Mouse (Mus musculus) CH12.LX (cell line): ENCODE results near the gene Cep170. TPM values are rescaled to one million over a fixed set of nuclear protein-coding genes. Genes with fewer than 3 reads are reported as not detected.

Experiments used
- DNase-seq: peaks from one replicate; pipeline ENCODE4 v3.0.0-alpha.2; 2013; ENCODE audit errors: extremely low read depth
- H3K27ac ChIP-seq: 2 replicates; pipeline ENCODE4 v1.5.1; 2012; ENCODE audit warnings: low read depth, mild to moderate bottlenecking, control low read depth, moderate library complexity; ENCODE audit not compliant: insufficient read depth
- H3K27me3 ChIP-seq: replicated peaks from 2 replicates; pipeline ENCODE3; 2012; ENCODE audit warnings: inconsistent platforms
- H3K36me3 ChIP-seq, 2 experiments: replicated peaks in 1 of 2; 2 replicates each; pipeline versions ENCODE3 to v1.6.1; 2012; ENCODE audit warnings: inconsistent platforms in 1 of 2, low read length in 1 of 2, mild to moderate bottlenecking in 1 of 2, mixed read lengths in 1 of 2, moderate library complexity in 1 of 2; ENCODE audit not compliant: control insufficient read depth in 1 of 2, insufficient read depth in 1 of 2
- H3K4me1 ChIP-seq, 2 experiments: 2 replicates each; pipeline ENCODE4 v1.6.1; 2012; ENCODE audit warnings: inconsistent platforms in 1 of 2, moderate library complexity in 1 of 2; ENCODE audit not compliant: insufficient read depth in 2 of 2, control insufficient read depth in 1 of 2
- H3K4me2 ChIP-seq: 2 replicates; pipeline ENCODE4 v1.6.1; 2012; ENCODE audit warnings: low read depth, mild to moderate bottlenecking, control low read depth; ENCODE audit not compliant: poor library complexity, insufficient read depth, severe bottlenecking
- H3K4me3 ChIP-seq, 3 experiments: fragments of 150-350 bp in 1 of 3; sonication (generic) in 1 of 3; replicated peaks in 1 of 3; 2 replicates each; pipeline versions ENCODE3 to v1.5.1; 2011 to 2012; ENCODE audit warnings: low read depth in 2 of 3, low read length in 2 of 3, mild to moderate bottlenecking in 2 of 3, moderate library complexity in 2 of 3, control low read depth in 1 of 3, improper control_type of control experiment in 1 of 3, inconsistent platforms in 1 of 3, mixed read lengths in 1 of 3; ENCODE audit not compliant: poor library complexity in 1 of 3
- H3K79me2 ChIP-seq: replicated peaks from 2 replicates; pipeline ENCODE4 v1.6.1; 2012; ENCODE audit warnings: mild to moderate bottlenecking, moderate library complexity; ENCODE audit not compliant: control insufficient read depth, poor library complexity, insufficient read depth, severe bottlenecking; ENCODE audit errors: extremely low read depth
- H3K9ac ChIP-seq: 2 replicates; pipeline ENCODE4 v1.6.1; 2012; ENCODE audit warnings: low read depth, mild to moderate bottlenecking, control low read depth, moderate library complexity; ENCODE audit not compliant: insufficient read depth
- H3K9me3 ChIP-seq: replicated peaks from 2 replicates; pipeline ENCODE3; 2012; ENCODE audit warnings: low read length, inconsistent platforms, mixed read lengths
- CHD2 ChIP-seq: IDR thresholded peaks from 2 replicates; pipeline ENCODE4 v1.6.1; 2011; ENCODE audit warnings: low read length, improper control_type of control experiment
- ELF1 ChIP-seq: IDR thresholded peaks from 2 replicates; pipeline ENCODE4 v1.6.1; 2014; ENCODE audit warnings: low read depth, mild to moderate bottlenecking, inconsistent platforms, low read length, improper control_type of control experiment
- GABPA ChIP-seq: IDR thresholded peaks from 2 replicates; pipeline ENCODE4 v1.6.1; 2012; ENCODE audit warnings: low read depth, low read length, improper control_type of control experiment, inconsistent platforms; ENCODE audit not compliant: insufficient replicate concordance
- MAFK ChIP-seq: IDR thresholded peaks from 2 replicates; pipeline ENCODE4 v1.6.1; 2011; ENCODE audit warnings: low read length, improper control_type of control experiment; ENCODE audit not compliant: insufficient replicate concordance
- MXI1 ChIP-seq: IDR thresholded peaks from 2 replicates; pipeline ENCODE4 v1.6.1; 2011; ENCODE audit warnings: mild to moderate bottlenecking, low read depth, low read length, improper control_type of control experiment
- MYC ChIP-seq: IDR thresholded peaks from 2 replicates; pipeline ENCODE4 v1.6.1; 2011; ENCODE audit warnings: low read depth, mild to moderate bottlenecking, improper control_type of control experiment, low read length
- POLR2A ChIP-seq: IDR thresholded peaks from 2 replicates; pipeline ENCODE4 v1.6.1; 2011; ENCODE audit warnings: low read depth, mild to moderate bottlenecking, improper control_type of control experiment, low read length
- RCOR1 ChIP-seq: conservative IDR thresholded peaks from 2 replicates; pipeline ENCODE4 v1.6.1; 2012; ENCODE audit warnings: low read depth, mild to moderate bottlenecking, inconsistent platforms, low read length, improper control_type of control experiment
- TCF12 ChIP-seq: IDR thresholded peaks from 2 replicates; pipeline ENCODE4 v1.6.1; 2014; ENCODE audit warnings: low read depth, mild to moderate bottlenecking, inconsistent platforms, low read length, improper control_type of control experiment
- UBTF ChIP-seq: IDR thresholded peaks from 2 replicates; pipeline ENCODE4 v1.6.1; 2012; ENCODE audit warnings: low read depth, mild to moderate bottlenecking, inconsistent platforms, low read length, improper control_type of control experiment, moderate library complexity
- USF1 ChIP-seq: IDR thresholded peaks from 2 replicates; pipeline ENCODE4 v1.6.1; 2014; ENCODE audit warnings: low read depth, mild to moderate bottlenecking, inconsistent platforms, low read length, improper control_type of control experiment
- ZMIZ1 ChIP-seq: IDR thresholded peaks from 2 replicates; pipeline ENCODE4 v1.6.1; 2012; ENCODE audit warnings: low read depth, mild to moderate bottlenecking, inconsistent platforms, low read length, improper control_type of control experiment
- ZNF384 ChIP-seq: IDR thresholded peaks from 2 replicates; pipeline ENCODE4 v1.6.1; 2012; ENCODE audit warnings: low read depth, low read length, improper control_type of control experiment, inconsistent platforms
- dilution Hi-C: fragments of 300-500 bp; cut with MboI; formaldehyde crosslinking; loops from 2 replicates; pipeline ENCODE4 v1.14.3; 2020; ENCODE audit warnings: low sequenced_read_pairs; ENCODE audit not compliant: extremely low pct_unique_long_range_greater_than_20kb, extremely low pct_ligation_motif_present
- in situ Hi-C: fragments of 300-500 bp; cut with MboI; formaldehyde crosslinking; loops from 3 replicates; pipeline ENCODE4 v1.14.3; 2019; ENCODE audit warnings: low sequenced_read_pairs, low pct_ligation_motif_present, low pct_unique_long_range_greater_than_20kb, mixed read lengths
- polyA plus RNA-seq: library from polyadenylated mRNA; unstranded; fragments of >175 nt; gene quantifications from 2 replicates; pipeline ENCODE4 v1.2.1, GENCODE M21; 2012; ENCODE audit warnings: low read depth; ENCODE audit not compliant: insufficient read length
- total RNA-seq, 2 experiments: library from RNA; depleted of rRNA; stranded (reverse); fragments of 300-350 nt in 1 of 2; fragments of >200 nt in 1 of 2; gene quantifications; 2 replicates each; pipeline ENCODE4 v1.2.3; 2012 to 2014

Cep170 gene
- total and polyA plus RNA-seq, 3 experiments: 14.8 to 16.6 (median 16.1) TPM

DNA sequence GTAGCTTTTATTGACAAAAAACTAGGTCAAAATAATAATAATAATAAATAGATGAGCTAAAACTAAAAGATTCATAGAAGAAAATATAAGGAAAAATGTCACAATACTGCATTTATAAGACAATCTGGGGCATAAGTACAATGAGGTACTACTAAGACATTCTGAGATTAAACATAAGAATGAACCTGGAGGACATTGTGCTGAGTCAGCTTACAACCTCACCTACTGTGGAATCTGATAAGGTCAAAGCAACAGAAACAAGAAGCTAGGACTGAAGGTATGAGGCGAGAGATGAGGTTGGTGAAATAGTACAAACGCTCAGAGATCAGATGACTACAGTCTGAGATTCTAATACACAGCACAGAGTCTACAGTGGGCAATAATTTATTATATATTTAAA is 86.5 kb downstream of the Cep170 start:
- TF ChIP-seq ELF1: no peak
- peak; percentile 81 for TF ChIP-seq MAFK
- TF ChIP-seq USF1: no peak
- TF ChIP-seq ZMIZ1: no peak
- no peak for TF ChIP-seq POLR2A
- TF ChIP-seq MXI1: no peak
- no peak overlapping the region for H3K27ac ChIP-seq
- H3K36me3 ChIP-seq: peaks cover 0 to 3% of the 10 kb centered on the region in 2 experiments
- in situ Hi-C loops (no loop called here), dilution Hi-C loops (no loop called here)
- no peaks in the 10 kb centered on the region for H3K27me3 ChIP-seq
- no peak overlapping the region for H3K4me2 ChIP-seq
- no peaks in the 10 kb centered on the region for H3K9me3 ChIP-seq
- no peaks in the 10 kb centered on the region for H3K79me2 ChIP-seq
- H3K9ac ChIP-seq: no peak overlapping the region
- no peak for DNase-seq
- H3K4me3 ChIP-seq: no peak overlapping the region
- H3K4me1 ChIP-seq: peaks cover 8 to 22% of the 10 kb centered on the region in 2 experiments

GRCm38 (mm10) chr1:176724771-176725170 is 89.1 kb downstream of the Cep170 start:
- Histone ChIP-seq H3K4me1 (no peaks in the 10 kb centered on the region), H3K9ac (no peak overlapping the region), H3K4me2 (no peak overlapping the region), H3K36me3 (no peaks in the 10 kb centered on the region), H3K27me3 (no peaks in the 10 kb centered on the region), H3K4me3 (no peak overlapping the region), H3K9me3 (no peaks in the 10 kb centered on the region), H3K27ac (no peak overlapping the region), H3K79me2 (no peaks in the 10 kb centered on the region)
- in situ Hi-C loops (loop anchor here (25.0 kb wide), 2 partner anchors 288 to 387 kb away; no protein-coding TSS in a partner anchor), dilution Hi-C loops (no loop called here)
- DNase-seq: no peak
- TF ChIP-seq POLR2A (no peak), CHD2 (no peak), RCOR1 (no peak), TCF12 (no peak), GABPA (no peak), ZNF384 (no peak), MYC (no peak), MAFK (no peak)

- Histone ChIP-seq H3K9ac (no peak overlapping the region), H3K4me1 (no peaks in the 10 kb centered on the region)
- no peak for DNase-seq
- no peak for TF ChIP-seq UBTF
- TF ChIP-seq, all 38 proteins: peak for 0
- no peak overlapping the region for H3K4me3 ChIP-seq
- H3K9me3 ChIP-seq: peaks cover 2% of the 10 kb centered on the region
- in situ Hi-C loops (loop anchor here (25.0 kb wide), 2 partner anchors 288 to 387 kb away; no protein-coding TSS in a partner anchor), dilution Hi-C loops (no loop called here)
- no peaks in the 10 kb centered on the region for H3K27me3 ChIP-seq
- no peaks in the 10 kb centered on the region for H3K36me3 ChIP-seq
- no peak overlapping the region for H3K27ac ChIP-seq
- H3K4me2 ChIP-seq: no peak overlapping the region
- no peaks in the 10 kb centered on the region for H3K79me2 ChIP-seq
Observed at GRCm38 (mm10) chr1:176723858-176724713, 89.8 kb downstream of the Cep170 start.
